Mouse (Mus musculus): ENCODE data around the gene Mterf1a.

DNA sequence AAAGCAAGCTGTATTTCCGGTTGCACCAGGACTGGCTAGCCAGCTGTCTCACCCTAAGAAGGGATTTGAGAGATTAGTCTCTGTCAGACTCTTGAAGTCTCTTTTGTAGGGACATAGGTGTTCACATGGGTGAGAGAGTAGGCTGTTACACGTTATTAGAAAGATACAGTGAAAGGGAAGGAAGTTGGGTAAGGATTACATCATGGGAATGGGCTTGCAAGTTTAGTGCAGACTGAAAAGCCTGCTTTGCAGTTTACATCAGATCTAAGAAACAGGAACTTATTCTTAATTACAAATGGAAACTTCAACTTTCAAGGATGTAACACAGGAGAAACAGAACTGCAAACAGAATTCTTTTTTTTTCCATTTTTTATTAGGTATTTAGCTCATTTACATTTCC lies 11.7 kb upstream of the Mterf1a start:
- TF ChIP-seq CTCF (IDR thresholded peaks at IDR 0.05; ENCODE audit: borderline replicate concordance, control insufficient read depth, extremely low read depth, insufficient read depth, low read length, poor library complexity) (no peak), POLR2A (IDR thresholded peaks at IDR 0.05; ENCODE audit: control insufficient read depth, extremely low read depth, insufficient read depth, low read length, poor library complexity) (no peak)

All from thymus, adult 2 months (tissue).